Mouse (Mus musculus): ENCODE data around the gene Rbm19. TPM values are rescaled to one million over a fixed set of nuclear protein-coding genes. Genes with fewer than 3 reads are reported as not detected.

Gene Rbm19
- total RNA-seq, 4 experiments from 2014 or later, result 15.2 to 25.1 (median 16.6) TPM

DNA sequence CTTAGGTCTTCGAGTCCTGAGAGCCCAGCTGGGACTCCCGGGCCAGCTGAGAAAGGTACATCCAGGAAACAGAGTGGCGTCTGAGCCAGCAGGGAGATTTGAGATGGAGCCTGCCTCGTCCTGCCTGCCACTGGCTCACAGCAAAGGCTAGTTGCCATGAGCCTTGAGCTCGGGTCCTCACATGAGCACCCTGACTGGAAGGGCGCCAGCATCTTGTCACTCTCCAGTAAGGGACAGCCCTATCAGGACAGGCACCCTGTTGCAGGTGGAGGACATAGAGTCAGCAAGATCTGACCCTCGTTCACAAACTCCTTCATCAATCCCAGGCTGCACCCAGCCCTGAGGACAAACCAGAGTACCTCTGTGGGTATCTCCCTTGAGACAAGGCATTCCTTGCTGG, 83.6 kb downstream of the Rbm19 start:
- DNase-seq (ENCODE audit: low spot score in 2 of 2), result no peak

DNA sequence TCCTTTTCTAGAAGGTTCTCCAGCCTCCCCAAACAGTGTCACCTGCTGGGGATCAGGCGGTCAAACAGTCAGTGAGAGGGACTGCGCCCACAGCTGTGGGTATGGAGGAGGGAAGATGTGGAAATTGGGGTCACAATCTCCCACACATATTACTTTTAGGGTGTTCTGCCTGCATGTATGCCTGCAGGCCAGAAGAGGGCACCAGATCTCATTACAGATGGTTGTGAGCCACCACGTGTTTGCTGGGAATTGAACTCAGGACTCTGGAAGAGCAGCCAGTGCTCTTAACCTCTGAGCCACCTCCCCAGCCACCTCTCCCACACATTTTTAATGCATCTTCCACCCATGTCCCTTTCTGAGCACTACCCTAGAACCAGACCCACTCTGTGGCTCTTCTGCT, 88.1 kb downstream of the Rbm19 start:
- DNase-seq (ENCODE audit: low spot score in 2 of 2), result no peak

- no peak for DNase-seq (ENCODE audit: low spot score in 2 of 2)
These were observed 90.2 kb downstream of the Rbm19 start for GRCm38 (mm10) chr5:120206313-120206943.

DNA sequence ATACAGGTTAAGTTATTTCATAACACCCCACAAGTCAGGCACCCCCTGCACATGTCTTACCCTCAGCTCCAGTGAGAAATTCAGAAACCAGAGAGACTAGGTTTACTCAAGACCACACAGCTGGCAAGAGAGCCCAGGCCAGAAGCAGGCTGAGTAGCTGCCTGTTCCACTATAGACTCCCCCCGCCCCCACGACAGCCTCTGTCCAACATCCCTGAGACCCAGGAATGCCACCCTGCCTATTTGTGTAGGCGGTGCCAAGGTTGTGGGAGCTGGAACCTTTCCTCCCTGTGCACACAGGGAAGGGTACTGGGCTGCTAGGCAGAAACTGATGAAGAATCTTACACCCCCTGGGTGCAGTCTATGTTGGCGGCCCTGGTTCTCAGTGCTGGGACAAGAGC, 91.2 kb downstream of the Rbm19 start:
- no peak for DNase-seq (ENCODE audit: low spot score in 2 of 2)

DNA sequence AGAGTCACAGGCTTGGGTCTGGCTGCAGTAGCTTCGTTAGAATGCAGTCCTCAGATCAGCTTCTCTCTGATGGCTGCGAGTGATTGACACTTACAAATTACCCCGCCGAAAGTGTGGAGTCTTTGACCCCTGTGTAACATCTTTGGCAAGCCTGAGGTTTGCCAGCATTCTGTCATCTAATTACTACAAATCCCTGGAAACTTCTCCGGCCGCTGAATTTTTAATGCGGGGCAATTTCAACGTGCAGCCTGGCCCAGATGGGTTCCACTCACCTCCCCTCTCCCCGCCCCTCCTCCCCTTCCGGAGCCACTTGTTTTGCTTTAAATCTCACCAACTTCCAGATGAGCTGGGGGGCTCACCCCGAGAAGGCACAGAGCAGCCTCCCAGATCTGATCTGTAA, 94.4 kb downstream of the Rbm19 start:
- no peak for DNase-seq (ENCODE audit: low spot score in 2 of 2)

- no peak for DNase-seq (ENCODE audit: low spot score in 2 of 2)
These were observed 94.9 kb downstream of the Rbm19 start for GRCm38 (mm10) chr5:120211182-120211581.

DNA sequence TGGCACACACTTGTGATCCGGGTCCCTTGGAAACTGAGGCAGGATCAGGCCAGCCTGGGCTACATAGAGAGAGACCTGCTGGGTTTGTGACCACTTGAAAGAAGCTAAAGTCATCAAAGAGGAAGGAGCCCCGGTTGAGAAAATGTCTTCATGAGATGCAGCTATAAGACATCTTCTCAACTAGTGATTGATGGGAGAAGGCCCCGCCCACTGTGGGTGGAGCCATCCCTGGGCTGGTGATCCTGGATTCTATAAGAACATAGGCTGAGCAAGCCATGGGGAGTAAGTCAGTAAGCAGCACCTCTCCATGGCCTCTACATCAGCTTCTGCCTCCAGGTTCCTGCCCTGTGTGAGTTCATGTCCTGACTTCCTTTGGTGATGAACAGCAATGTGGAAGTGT, 98.2 kb downstream of the Rbm19 start:
- DNase-seq (ENCODE audit: low spot score in 2 of 2), result no peak

GRCm38 (mm10) chr5:120221216-120221615, 105.0 kb downstream of the Rbm19 start:
- no peak for DNase-seq (ENCODE audit: low spot score in 2 of 2)

DNA sequence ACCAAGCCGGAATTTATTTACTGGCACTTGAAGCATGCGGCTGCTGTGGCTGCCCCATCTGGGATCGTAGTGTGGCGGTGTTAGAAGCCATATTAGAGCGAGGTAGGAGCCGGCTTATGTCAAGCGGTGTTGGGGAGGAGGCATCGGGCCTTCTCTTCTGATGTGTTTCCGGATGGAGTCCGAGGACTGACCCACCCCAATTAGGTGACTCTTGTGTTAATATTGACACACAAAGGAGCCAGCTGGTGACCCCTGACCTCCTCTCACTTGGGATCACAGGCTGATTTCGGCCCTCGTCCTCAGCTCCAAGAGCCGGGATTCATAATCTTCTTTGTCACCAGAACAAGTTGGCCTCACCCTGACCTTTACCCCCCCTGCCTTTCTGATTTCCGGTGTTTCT, 109.1 kb downstream of the Rbm19 start:
- no peak for DNase-seq (ENCODE audit: low spot score in 2 of 2)

- no peak for DNase-seq (ENCODE audit: low spot score in 2 of 2)
These were observed 112.5 kb downstream of the Rbm19 start for GRCm38 (mm10) chr5:120228613-120229409.

DNA sequence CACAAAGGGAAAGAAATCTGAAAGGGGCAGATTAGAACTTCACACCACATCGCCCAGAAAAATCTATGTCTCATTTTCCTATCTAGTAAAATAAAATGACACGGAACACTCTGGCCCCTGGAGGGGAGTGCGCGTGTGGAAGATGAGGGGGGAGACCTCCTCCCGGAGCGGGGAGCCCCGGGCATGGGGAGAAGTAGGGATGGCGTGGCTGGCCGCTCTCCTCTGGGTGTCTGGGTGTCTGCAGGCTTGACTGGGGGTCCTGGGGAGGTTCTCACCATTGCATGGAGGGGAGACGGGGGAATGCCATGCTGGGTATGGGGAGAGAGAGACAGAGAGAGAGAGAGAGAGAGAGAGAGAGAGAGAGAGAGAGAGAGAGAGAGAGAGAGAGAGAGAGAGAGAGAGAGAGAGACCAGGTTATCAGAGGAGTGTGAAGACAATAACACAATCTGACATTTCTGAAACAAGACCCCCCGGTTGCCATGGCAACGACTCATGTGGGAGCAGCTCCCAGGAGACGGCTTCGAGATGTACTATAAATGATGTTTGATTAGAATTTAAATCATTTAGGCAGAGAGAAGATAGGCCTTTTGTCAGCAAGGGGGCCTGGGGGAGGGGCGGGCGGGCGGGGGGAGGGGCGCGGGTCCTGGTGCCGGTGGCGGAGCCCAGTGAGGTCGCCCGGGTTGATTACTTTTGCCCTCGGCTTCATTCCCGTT, 115.3 kb downstream of the Rbm19 start:
- no peak for DNase-seq (ENCODE audit: low spot score in 2 of 2)

- DNase-seq (ENCODE audit: low spot score in 2 of 2), result no peak
These were observed 118.9 kb downstream of the Rbm19 start for GRCm38 (mm10) chr5:120235147-120235546.

- no peak for DNase-seq (ENCODE audit: low spot score in 2 of 2)
These were observed 119.3 kb downstream of the Rbm19 start for GRCm38 (mm10) chr5:120235571-120235970.

GRCm38 (mm10) chr5:120240071-120240470, 123.8 kb downstream of the Rbm19 start:
- no peak for DNase-seq (ENCODE audit: low spot score in 2 of 2)

DNA sequence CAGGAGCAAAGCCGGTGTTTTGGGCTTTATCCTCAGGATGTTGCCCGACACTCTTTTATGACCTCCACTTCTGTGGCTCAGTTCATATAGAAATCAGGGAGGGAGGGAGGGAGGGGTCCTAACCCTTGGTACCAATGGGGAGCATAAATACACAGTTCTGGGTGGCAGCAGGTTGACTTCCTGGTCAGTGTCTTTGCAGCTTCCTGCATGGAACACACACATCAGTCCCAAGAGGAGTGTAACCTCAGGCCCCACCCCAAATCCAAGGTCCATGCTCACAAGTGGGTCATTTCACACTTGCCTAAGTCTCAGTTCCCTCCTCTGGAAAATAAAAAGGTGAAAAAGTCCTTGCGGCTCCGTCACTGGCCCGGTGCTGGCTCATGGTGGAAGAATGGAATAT, 129.1 kb downstream of the Rbm19 start:
- DNase-seq (ENCODE audit: low spot score in 2 of 2), result no peak
